Mouse (Mus musculus): ENCODE data around the gene Msrb2.

Msrb2 gene

GRCm38 (mm10) chr2:19371390-19372158 lies at the start of gene Msrb2:
Gene Msrb2 (plus strand): TSS chr2:19371440.
- peak; percentile 62 for DNase-seq

- DNase-seq = no peak
Measured at GRCm38 (mm10) chr2:19322448-19322847, 48.8 kb upstream of the Msrb2 start.

GRCm38 (mm10) chr2:19326376-19326775 lies 44.9 kb upstream of the Msrb2 start:
- no peak for DNase-seq

GRCm38 (mm10) chr2:19327811-19328210 lies 43.4 kb upstream of the Msrb2 start:
- DNase-seq = no peak

GRCm38 (mm10) chr2:19343901-19344635 lies 27.2 kb upstream of the Msrb2 start:
- DNase-seq = peak; percentile 26

GRCm38 (mm10) chr2:19344636-19345413 lies 26.4 kb upstream of the Msrb2 start:
- peak; percentile 80 for DNase-seq

GRCm38 (mm10) chr2:19345414-19345964 lies 25.8 kb upstream of the Msrb2 start:
- DNase-seq = no peak

- DNase-seq = no peak
Measured at GRCm38 (mm10) chr2:19348454-19348853, 22.8 kb upstream of the Msrb2 start.

GRCm38 (mm10) chr2:19350167-19350566 lies 21.1 kb upstream of the Msrb2 start:
- DNase-seq = no peak

- DNase-seq = no peak
Measured at GRCm38 (mm10) chr2:19351615-19352253, 19.5 kb upstream of the Msrb2 start.

GRCm38 (mm10) chr2:19353158-19353557 lies 18.1 kb upstream of the Msrb2 start:
- no peak for DNase-seq

- DNase-seq = no peak
Measured at GRCm38 (mm10) chr2:19362880-19363279, 8.4 kb upstream of the Msrb2 start.

- no peak for DNase-seq
Measured at GRCm38 (mm10) chr2:19366426-19366825, 4.8 kb upstream of the Msrb2 start.

- no peak for DNase-seq
Measured at GRCm38 (mm10) chr2:19367114-19367513, 4.1 kb upstream of the Msrb2 start.

- DNase-seq = no peak
Measured at GRCm38 (mm10) chr2:19373695-19374094, 2.5 kb downstream of the Msrb2 start.

- DNase-seq = no peak
Measured at GRCm38 (mm10) chr2:19380446-19380950, 9.3 kb downstream of the Msrb2 start.

GRCm38 (mm10) chr2:19380986-19381385 lies 9.7 kb downstream of the Msrb2 start:
- DNase-seq = no peak

GRCm38 (mm10) chr2:19382206-19382605 lies 11.0 kb downstream of the Msrb2 start:
- DNase-seq = no peak

GRCm38 (mm10) chr2:19383006-19383405 lies 11.8 kb downstream of the Msrb2 start:
- no peak for DNase-seq

- DNase-seq = no peak
Measured at GRCm38 (mm10) chr2:19385772-19386171, 14.5 kb downstream of the Msrb2 start.

GRCm38 (mm10) chr2:19388329-19389103 lies 17.3 kb downstream of the Msrb2 start:
- no peak for DNase-seq

Data from cerebellum, adult 11-12 months (tissue).